Mouse (Mus musculus): Measurements from ENCODE around the gene Xrcc5.

Xrcc5 gene

GRCm38 (mm10) chr1:72307317-72307798 is at the start of gene Xrcc5:
Gene Xrcc5, plus strand, starts transcription at chr1:72307421.
- DNase-seq (ENCODE audit: extremely low spot score, low spot score): peak; percentile 93

GRCm38 (mm10) chr1:72263099-72263498 is 44.1 kb upstream of the Xrcc5 start:
- DNase-seq (ENCODE audit: extremely low spot score, low spot score): no peak

- DNase-seq (ENCODE audit: extremely low spot score, low spot score): no peak
Measured at GRCm38 (mm10) chr1:72278085-72278484, 29.1 kb upstream of the Xrcc5 start.

- no peak for DNase-seq (ENCODE audit: extremely low spot score, low spot score)
Measured at GRCm38 (mm10) chr1:72282604-72283003, 24.6 kb upstream of the Xrcc5 start.

GRCm38 (mm10) chr1:72283992-72284485 is 23.2 kb upstream of the Xrcc5 start, which contains the start of the genes Pecr and Tmem169:
Gene Pecr, minus strand, starts transcription at chr1:72284314.
Gene Tmem169, plus strand, starts transcription at chr1:72284369.
- peak; percentile 92 for DNase-seq (ENCODE audit: extremely low spot score, low spot score)

- DNase-seq (ENCODE audit: extremely low spot score, low spot score): no peak
Measured at GRCm38 (mm10) chr1:72284539-72284938, 22.7 kb upstream of the Xrcc5 start.

GRCm38 (mm10) chr1:72286904-72287303 is 20.3 kb upstream of the Xrcc5 start:
- peak; percentile 34 for DNase-seq (ENCODE audit: extremely low spot score, low spot score)

- no peak for DNase-seq (ENCODE audit: extremely low spot score, low spot score)
Measured at GRCm38 (mm10) chr1:72287893-72288292, 19.3 kb upstream of the Xrcc5 start.

GRCm38 (mm10) chr1:72288527-72289150 is 18.6 kb upstream of the Xrcc5 start:
- no peak for DNase-seq (ENCODE audit: extremely low spot score, low spot score)

GRCm38 (mm10) chr1:72290896-72291295 is 16.3 kb upstream of the Xrcc5 start:
- DNase-seq (ENCODE audit: extremely low spot score, low spot score): no peak

- DNase-seq (ENCODE audit: extremely low spot score, low spot score): no peak
Measured at GRCm38 (mm10) chr1:72291421-72291820, 15.8 kb upstream of the Xrcc5 start.

- DNase-seq (ENCODE audit: extremely low spot score, low spot score): no peak
Measured at GRCm38 (mm10) chr1:72291925-72292324, 15.3 kb upstream of the Xrcc5 start.

GRCm38 (mm10) chr1:72293869-72294663 is 13.2 kb upstream of the Xrcc5 start:
- DNase-seq (ENCODE audit: extremely low spot score, low spot score): no peak

- DNase-seq (ENCODE audit: extremely low spot score, low spot score): no peak
Measured at GRCm38 (mm10) chr1:72295746-72296145, 11.5 kb upstream of the Xrcc5 start.

GRCm38 (mm10) chr1:72301845-72302244 is 5.4 kb upstream of the Xrcc5 start:
- no peak for DNase-seq (ENCODE audit: extremely low spot score, low spot score)

GRCm38 (mm10) chr1:72306241-72306640 is 980 bp upstream of the Xrcc5 start:
- no peak for DNase-seq (ENCODE audit: extremely low spot score, low spot score)

GRCm38 (mm10) chr1:72306679-72307181 is 491 bp upstream of the Xrcc5 start:
- no peak for DNase-seq (ENCODE audit: extremely low spot score, low spot score)

- no peak for DNase-seq (ENCODE audit: extremely low spot score, low spot score)
Measured at GRCm38 (mm10) chr1:72308919-72309318, 1.7 kb downstream of the Xrcc5 start.

- peak; percentile 27 for DNase-seq (ENCODE audit: extremely low spot score, low spot score)
Measured at GRCm38 (mm10) chr1:72309744-72310424, 2.7 kb downstream of the Xrcc5 start.

GRCm38 (mm10) chr1:72312701-72313398 is 5.6 kb downstream of the Xrcc5 start:
- no peak for DNase-seq (ENCODE audit: extremely low spot score, low spot score)

All from neural tube, embryonic 10.5 days (tissue).